In the genomic region with DNA sequence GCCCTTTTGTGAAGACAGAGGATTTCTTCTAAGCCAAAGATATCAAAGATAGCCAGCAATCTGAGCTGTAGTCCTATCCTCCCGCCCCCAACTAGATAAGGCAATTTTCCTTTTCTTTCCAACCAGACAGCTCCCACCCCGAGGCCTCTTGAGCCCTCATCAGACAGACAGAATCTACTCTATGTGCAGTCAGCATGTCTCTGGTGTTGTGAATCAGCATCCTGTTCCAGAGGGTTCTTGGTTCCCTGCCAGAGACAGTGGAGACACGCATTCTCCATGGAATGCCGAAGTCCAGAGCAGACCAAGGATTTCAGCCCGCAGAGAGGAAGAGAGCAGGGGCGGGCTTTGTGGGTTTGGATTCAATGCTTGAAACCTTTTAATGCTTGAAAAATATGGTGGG, we compare ENCODE assay signal across 8 mouse cellular contexts. TPM values are rescaled to one million over a fixed set of nuclear protein-coding genes. Genes with fewer than 3 reads are reported as not detected.
DNase-seq lines count a peak whose midpoint lies in the region; ATAC-seq lines count a peak whose summit lies in the region.

No protein-coding gene starts in this region.

- intact Hi-C loops in heart, postnatal 25 days (cut with DNase I): loop anchor here (2.0 kb wide), 1 partner anchor 16 kb away; no protein-coding TSS in a partner anchor

- H3K27me3 ChIP-seq in embryonic facial prominence, embryonic 14.5 days (replicated peaks; ENCODE audit: control insufficient read depth, insufficient read depth, low read length): no peaks in the 10 kb centered on the region
- H3K27me3 ChIP-seq in lung, embryonic 15.5 days: no peaks in the 10 kb centered on the region
- H3K27me3 ChIP-seq in midbrain, embryonic 11.5 days (ENCODE audit: control insufficient read depth, insufficient read depth, low read length): no peaks in the 10 kb centered on the region

- peak; percentile 37; the same call in 1 of the 2 replicates for ATAC-seq in embryonic facial prominence, embryonic 14.5 days (ENCODE audit: low read depth)
- peak; percentile 77 for ATAC-seq in lung, embryonic 15.5 days (ENCODE audit: borderline replicate concordance, extremely low read depth, low FRiP score, low TSS enrichment)
- no peak for ATAC-seq in midbrain, embryonic 11.5 days (ENCODE audit: low FRiP score)

- H3K27ac ChIP-seq in embryonic facial prominence, embryonic 14.5 days (replicated peaks; ENCODE audit: low read depth, low read length): peak overlapping the region; percentile 87
- H3K27ac ChIP-seq in lung, embryonic 15.5 days: peak overlapping the region; percentile 71
- no peak overlapping the region for H3K27ac ChIP-seq in midbrain, embryonic 11.5 days (ENCODE audit: low read depth, low read length)

- H3K9ac ChIP-seq in embryonic facial prominence, embryonic 14.5 days (ENCODE audit: low read depth, low read length): no peak overlapping the region
- no peak overlapping the region for H3K9ac ChIP-seq in lung, embryonic 15.5 days
- no peak overlapping the region for H3K9ac ChIP-seq in midbrain, embryonic 11.5 days (ENCODE audit: low read length)

- no peaks in the 10 kb centered on the region for H3K9me3 ChIP-seq in embryonic facial prominence, embryonic 14.5 days (ENCODE audit: control insufficient read depth, low read length)
- no peaks in the 10 kb centered on the region for H3K9me3 ChIP-seq in lung, embryonic 15.5 days
- no peaks in the 10 kb centered on the region for H3K9me3 ChIP-seq in midbrain, embryonic 11.5 days (ENCODE audit: control insufficient read depth, low read length)

- H3K4me1 ChIP-seq in embryonic facial prominence, embryonic 14.5 days (ENCODE audit: control insufficient read depth, insufficient read depth, low read length): peaks cover 63% of the 10 kb centered on the region
- H3K4me1 ChIP-seq in lung, embryonic 15.5 days: peaks cover 52% of the 10 kb centered on the region
- H3K4me1 ChIP-seq in midbrain, embryonic 11.5 days (ENCODE audit: control insufficient read depth, insufficient read depth, low read length): peaks cover 9% of the 10 kb centered on the region

- no peak overlapping the region for H3K4me3 ChIP-seq in embryonic facial prominence, embryonic 14.5 days (ENCODE audit: low read depth, low read length)
- no peak overlapping the region for H3K4me3 ChIP-seq in lung, embryonic 15.5 days
- H3K4me3 ChIP-seq in midbrain, embryonic 11.5 days (ENCODE audit: low read depth, low read length): no peak overlapping the region

- no peak overlapping the region for H3K4me2 ChIP-seq in embryonic facial prominence, embryonic 14.5 days (ENCODE audit: low read depth, low read length)
- H3K4me2 ChIP-seq in lung, embryonic 15.5 days: no peak overlapping the region
- no peak overlapping the region for H3K4me2 ChIP-seq in midbrain, embryonic 11.5 days

- peaks cover 71% of the 10 kb centered on the region for H3K36me3 ChIP-seq in embryonic facial prominence, embryonic 14.5 days (ENCODE audit: control insufficient read depth, insufficient read depth, low read length)
- H3K36me3 ChIP-seq in lung, embryonic 15.5 days: peaks cover 51% of the 10 kb centered on the region
- H3K36me3 ChIP-seq in midbrain, embryonic 11.5 days (ENCODE audit: control insufficient read depth, insufficient read depth, low read length): no peaks in the 10 kb centered on the region

- WGBS in embryonic facial prominence, embryonic 14.5 days: 44% methylated on average over 6 of the region's 6 CpGs
- 31% methylated on average over 6 of the region's 6 CpGs for WGBS in lung, embryonic 15.5 days
- WGBS in midbrain, embryonic 11.5 days: 89% methylated on average over 6 of the region's 6 CpGs

- peak; percentile 19 to 29 for DNase-seq in cerebellum, postnatal 14 days
- no peak for DNase-seq in cerebellum, adult 11-12 months
- DNase-seq in embryonic facial prominence, embryonic 14.5 days (ENCODE audit: low spot score): peak; percentile 96
- DNase-seq in heart, postnatal 25 days (ENCODE audit: low spot score): peak; percentile 72
- no peak for DNase-seq in frontal cortex, adult 2 months (ENCODE audit: extremely low spot score in 1 of 2, low spot score in 1 of 2)
- DNase-seq in left cerebral cortex, adult 18-20 months (ENCODE audit: low spot score in 2 of 2): no peak
- no peak for DNase-seq in midbrain, embryonic 11.5 days (ENCODE audit: low spot score, missing footprints)

RNA-seq across cellular contexts. Expression of gene Anxa2, which starts 19.3 kb away (rescaled TPM):
- polyA plus RNA-seq in embryonic facial prominence, embryonic 14.5 days (2014; fragmentation: Nextera tagmentation; extraction: Ambion mirVana): 1,306 and 1,330 TPM in 2 replicates
- total RNA-seq in heart, postnatal 25 days (2021): 100 to 1,000 TPM in 1 of 2 experiments, 10 to 100 TPM in 1; 95.4 to 104 TPM
- 776 and 858 TPM in 2 replicates for polyA plus RNA-seq in lung, embryonic 15.5 days (2015; fragmentation: Nextera tagmentation; extraction: Ambion mirVana)
- polyA plus RNA-seq in frontal cortex, adult 2 months (2012; rRNA removed): 21.2 and 22.7 TPM in 2 replicates
- 10 to 100 TPM; 13.3 to 19.4 TPM for total RNA-seq in left cerebral cortex, adult 18-20 months (2021)
- polyA plus RNA-seq in midbrain, embryonic 11.5 days (2014; fragmentation: Nextera tagmentation; extraction: Ambion mirVana): 176 and 180 TPM in 2 replicates

Comparison
In these comparisons a context has a peak if more than half of its experiments do, and no peak if none do; other contexts are left out.
1. DNase-seq: peak in cerebellum, postnatal 14 days (2 of 2), embryonic facial prominence, embryonic 14.5 days (single experiment) and heart, postnatal 25 days (single experiment); none in cerebellum, adult 11-12 months (single experiment), frontal cortex, adult 2 months (0 of 2), left cerebral cortex, adult 18-20 months (0 of 2) and midbrain, embryonic 11.5 days (single experiment).